Mouse (Mus musculus): ENCODE data around the gene Birc7. TPM values are rescaled to one million over a fixed set of nuclear protein-coding genes. Genes with fewer than 3 reads are reported as not detected.

The Birc7 gene
- total RNA-seq, 2 experiments from 2014 or later = not detected

DNA sequence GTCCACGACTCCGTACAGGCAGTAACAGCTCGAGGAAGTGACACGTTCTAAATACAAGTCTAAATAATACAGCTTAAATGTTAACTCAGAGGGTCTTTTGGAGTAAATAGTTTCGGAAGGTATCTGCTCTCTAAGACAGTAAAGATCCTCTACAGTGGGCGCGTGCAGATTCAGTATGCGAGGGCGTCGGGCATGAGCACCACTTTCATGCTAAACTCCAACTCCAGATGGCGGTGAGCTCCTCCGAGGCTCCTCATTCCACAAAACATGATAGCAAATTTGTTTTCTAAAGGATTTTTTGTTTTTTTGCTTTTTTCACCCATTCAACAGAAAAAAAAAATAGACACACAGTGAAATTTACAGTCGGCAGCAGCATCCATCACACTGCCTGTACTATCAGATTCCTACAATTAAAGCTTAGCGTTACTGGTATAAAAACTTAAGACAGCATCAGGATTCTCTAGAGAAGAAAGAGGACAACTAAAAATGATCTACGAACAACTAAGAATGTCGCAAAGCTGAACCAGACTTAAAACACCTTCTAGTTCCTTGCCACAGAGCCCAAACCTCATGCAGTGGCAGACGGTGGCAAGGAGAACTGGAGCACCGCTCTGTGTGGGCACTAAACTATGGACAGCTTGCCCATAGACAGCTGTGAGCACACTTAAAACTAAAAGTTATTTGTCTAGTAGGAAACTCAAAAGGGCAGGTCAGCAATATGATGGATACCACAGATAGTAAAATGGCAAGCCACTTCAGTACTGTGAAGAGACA, 24.2 kb upstream of the Birc7 start:
- no peak for DNase-seq
- intact Hi-C loops (cut with DNase I) = no loop called here

- intact Hi-C loops (cut with DNase I) = no loop called here
- DNase-seq = no peak
Measured at GRCm38 (mm10) chr2:180905556-180906221, 23.1 kb upstream of the Birc7 start.

GRCm38 (mm10) chr2:180910928-180911327, 17.9 kb upstream of the Birc7 start:
- intact Hi-C loops (cut with DNase I) = no loop called here
- no peak for DNase-seq

DNA sequence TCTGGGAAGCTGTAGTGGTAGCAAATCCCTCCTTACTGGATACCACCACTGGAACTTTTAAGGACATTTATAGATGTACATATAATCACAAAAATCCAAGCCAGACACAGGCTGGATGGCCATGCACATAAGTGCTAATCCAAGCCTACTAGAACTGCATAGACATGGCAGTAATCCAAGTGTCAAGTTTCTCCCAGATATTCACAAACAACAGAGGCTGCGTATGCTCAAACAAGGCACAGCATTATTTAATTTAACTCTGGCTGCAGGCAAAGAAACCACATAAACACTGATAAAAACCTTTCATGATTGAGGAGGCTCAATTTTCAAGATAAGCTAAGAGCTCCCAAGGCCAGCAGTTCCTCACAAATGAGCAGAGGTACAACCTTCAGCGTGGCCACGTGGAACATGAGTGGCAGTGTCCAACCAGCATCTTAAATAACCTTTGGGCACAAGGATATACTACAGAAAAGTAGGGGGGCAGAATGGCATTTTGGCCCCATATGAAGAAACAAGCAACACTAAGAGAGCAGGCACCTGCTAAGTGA, 12.9 kb upstream of the Birc7 start:
- intact Hi-C loops (cut with DNase I) = no loop called here
- no peak for DNase-seq

- intact Hi-C loops (cut with DNase I) = no loop called here
- DNase-seq = no peak
Measured at GRCm38 (mm10) chr2:180919913-180920809, 8.7 kb upstream of the Birc7 start.

GRCm38 (mm10) chr2:180920810-180921400, 7.9 kb upstream of the Birc7 start, which contains the start of gene Ythdf1:
Gene Ythdf1 (minus strand): TSS chr2:180920949.
- DNase-seq = peak; percentile 98 to 99
- intact Hi-C loops (cut with DNase I) = no loop called here

DNA sequence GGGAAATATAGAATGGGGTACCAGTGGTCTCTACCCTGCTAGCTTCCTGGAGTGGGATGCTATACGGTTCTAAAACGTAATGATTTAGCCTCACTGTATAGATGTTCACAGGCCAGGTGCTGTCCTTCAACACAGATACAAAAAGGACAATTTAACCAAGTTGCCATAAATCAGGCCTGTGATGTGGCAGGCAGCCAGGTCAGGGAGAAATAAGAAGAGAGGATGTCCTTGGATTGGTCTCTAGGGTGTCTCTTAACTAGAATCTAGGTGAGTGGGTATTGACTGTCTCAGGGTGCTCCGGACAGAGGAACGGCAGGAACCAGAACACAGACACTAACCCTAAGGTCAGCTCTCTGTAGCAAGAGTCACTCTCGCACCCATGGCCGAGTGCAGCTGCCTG, 6.1 kb upstream of the Birc7 start:
- no peak for DNase-seq
- intact Hi-C loops (cut with DNase I) = no loop called here

DNA sequence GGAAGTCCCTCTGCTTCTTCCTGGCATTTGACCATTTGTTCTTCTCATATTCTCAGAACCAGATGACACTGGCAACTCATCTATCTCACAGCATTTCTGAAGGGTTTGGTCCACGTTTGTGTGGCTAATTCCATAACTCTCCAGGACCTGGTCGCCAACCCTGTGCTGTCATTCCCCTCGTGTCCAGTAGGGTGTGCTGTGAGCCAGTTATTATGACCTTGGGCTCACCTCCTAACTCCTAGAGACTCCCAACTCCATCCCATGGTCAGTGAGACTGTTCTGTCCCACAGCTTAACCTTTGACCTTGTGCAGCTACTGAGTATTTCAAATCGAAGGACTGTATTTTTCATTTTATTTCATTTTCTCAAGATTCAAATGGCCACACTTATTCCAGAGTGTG, 3.6 kb upstream of the Birc7 start:
- peak; percentile 75 to 84 for DNase-seq

DNA sequence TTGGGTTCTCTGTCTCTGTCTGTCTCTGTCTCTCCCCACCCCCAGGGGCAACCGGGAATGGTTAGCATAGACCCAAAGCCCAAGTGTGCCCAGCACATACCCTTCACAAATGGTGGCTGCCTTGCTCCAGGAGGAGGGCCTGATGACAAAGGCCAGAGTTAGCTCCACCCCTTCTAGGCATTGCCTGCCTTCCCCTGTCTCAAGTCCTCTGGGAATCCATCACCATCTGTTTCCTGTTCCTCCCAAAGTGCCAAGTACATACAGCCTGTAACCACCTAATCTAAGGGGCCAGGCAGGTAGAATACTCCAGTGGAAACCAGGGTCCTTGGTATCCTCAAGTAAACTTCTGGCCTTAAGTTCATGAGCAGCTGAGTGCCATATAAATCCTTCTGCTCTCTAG, 3.6 kb downstream of the Birc7 start:
- intact Hi-C loops (cut with DNase I) = no loop called here
- DNase-seq = no peak

More for the DNA sequence above, 3.6 kb upstream of the Birc7 start:
- intact Hi-C loops (cut with DNase I) = loop anchor here (1.0 to 2.0 kb wide), 2 partner anchors 38 to 136 kb away; no protein-coding TSS in a partner anchor

DNA sequence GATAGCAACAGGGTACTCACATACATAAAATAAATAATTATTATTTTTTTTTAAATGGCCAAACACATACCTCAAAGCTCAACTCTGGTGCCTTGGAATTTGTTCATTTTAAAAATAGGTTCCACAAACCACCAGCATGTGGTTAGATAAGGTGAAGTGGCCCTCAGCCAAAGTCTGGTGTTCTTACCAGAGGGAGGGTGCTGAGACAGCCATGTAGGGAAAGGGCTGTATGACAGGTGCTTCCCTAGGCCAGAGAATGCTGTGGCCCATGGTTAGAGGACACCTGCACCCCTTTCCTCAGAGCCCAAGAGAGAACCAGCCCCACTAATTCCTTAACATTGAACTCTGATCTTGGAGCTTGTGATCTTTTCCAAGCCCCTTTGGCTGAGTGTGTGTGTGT, 11.4 kb downstream of the Birc7 start:
- DNase-seq = no peak
- intact Hi-C loops (cut with DNase I) = no loop called here

- no peak for DNase-seq
- intact Hi-C loops (cut with DNase I) = no loop called here
Measured at GRCm38 (mm10) chr2:180941869-180942268, 13.0 kb downstream of the Birc7 start.

DNA sequence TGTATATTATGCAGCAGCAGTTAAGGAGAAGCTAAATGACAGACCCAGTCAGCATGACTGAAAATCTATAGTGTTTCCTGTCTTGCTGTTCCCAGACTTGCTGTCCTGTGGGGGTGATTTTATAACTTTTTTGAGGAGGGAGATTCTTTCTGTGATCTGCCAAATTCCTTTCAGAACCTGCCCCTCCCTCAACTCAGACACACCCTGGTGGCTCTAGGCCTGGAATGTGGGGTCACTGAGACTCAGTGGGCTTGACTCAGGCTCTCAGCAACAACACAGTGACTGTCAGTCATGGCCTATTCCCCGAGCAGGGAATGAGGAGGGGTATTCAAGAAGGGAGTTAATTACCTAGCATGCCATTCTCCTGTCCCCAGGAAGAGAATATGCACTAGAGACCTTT, 21.1 kb downstream of the Birc7 start:
- DNase-seq = no peak
- intact Hi-C loops (cut with DNase I) = no loop called here

GRCm38 (mm10) chr2:180952731-180953171, 23.9 kb downstream of the Birc7 start:
- DNase-seq = peak in 1 of 2 experiments; percentile 20
- intact Hi-C loops (cut with DNase I) = no loop called here

DNA sequence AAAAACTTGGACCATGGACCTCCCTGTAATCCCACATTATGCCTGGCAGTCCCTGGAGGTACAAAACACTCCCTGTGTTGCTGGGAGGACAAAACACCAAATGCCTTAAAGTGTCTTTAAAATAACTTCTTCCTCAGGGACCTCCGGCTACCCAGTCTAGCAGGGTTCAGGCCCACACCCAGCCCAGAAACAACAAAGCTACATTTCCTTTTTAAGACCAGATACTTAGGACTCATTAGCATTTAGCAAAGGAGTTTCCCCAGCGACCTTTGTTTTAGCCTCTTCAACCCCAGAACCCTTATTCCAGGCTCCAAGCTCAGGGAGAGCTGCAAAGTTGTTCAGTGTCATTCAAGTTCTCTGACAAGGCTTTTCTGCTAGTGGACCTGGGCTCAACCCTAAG, 24.8 kb downstream of the Birc7 start:
- no peak for DNase-seq

GRCm38 (mm10) chr2:180954061-180955047, 25.5 kb downstream of the Birc7 start, which contains the start of gene Nkain4:
Gene Nkain4 (minus strand): TSS chr2:180954699.
- intact Hi-C loops (cut with DNase I) = no loop called here
- DNase-seq = peak; percentile 54 to 57

More for the DNA sequence above, 24.8 kb downstream of the Birc7 start:
- intact Hi-C loops (cut with DNase I) = no loop called here

DNA sequence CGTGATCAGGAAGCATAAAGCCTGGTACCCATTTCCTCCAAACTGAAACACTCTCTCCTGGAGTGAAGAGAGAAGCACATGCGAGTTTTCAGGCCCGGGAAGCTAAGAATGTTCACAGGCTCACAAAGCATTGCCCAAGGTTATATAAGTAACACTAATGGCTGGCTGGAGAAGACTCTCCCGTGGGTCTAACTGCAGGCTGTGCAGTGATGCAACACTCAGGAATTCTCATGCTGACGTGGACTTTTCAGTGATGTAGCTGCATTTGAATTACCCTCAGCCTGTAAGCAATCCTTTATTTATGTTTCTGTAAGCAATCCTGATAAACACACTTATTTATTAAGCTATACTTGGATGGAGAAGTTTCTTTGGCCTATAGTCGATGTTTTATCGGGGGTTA, 30.8 kb downstream of the Birc7 start:
- no peak for DNase-seq

GRCm38 (mm10) chr2:180960187-180960586, 31.4 kb downstream of the Birc7 start:
- intact Hi-C loops (cut with DNase I) = no loop called here
- DNase-seq = no peak

More for the DNA sequence above, 30.8 kb downstream of the Birc7 start:
- intact Hi-C loops (cut with DNase I) = no loop called here

GRCm38 (mm10) chr2:180962616-180963308, 33.9 kb downstream of the Birc7 start:
- no peak for DNase-seq
- intact Hi-C loops (cut with DNase I) = loop anchor here (1.0 kb wide), 1 partner anchor 37 kb away; no protein-coding TSS in a partner anchor

Measured in heart, postnatal 10 days (tissue).